Mouse (Mus musculus) hindbrain, embryonic 15.5 days (tissue): ENCODE results near the gene Igf1r. TPM values are rescaled to one million over a fixed set of nuclear protein-coding genes. Genes with fewer than 3 reads are reported as not detected.

Experiments used
- ATAC-seq: fragments of 200-750 bp; cut with Nextera tagmentation; 2 replicates; pipeline ENCODE4 v1.8.0; 2017; ENCODE audit warnings: low read depth, moderate number of reproducible peaks, moderate TSS enrichment; ENCODE audit not compliant: low FRiP score
- H3K27ac ChIP-seq: fragments of 300-500 bp; sonication (generic); replicated peaks from 2 replicates; pipeline ENCODE4 v1.5.1; 2015; ENCODE audit warnings: mild to moderate bottlenecking, inconsistent platforms
- H3K27me3 ChIP-seq: fragments of 300-500 bp; sonication (generic); 2 replicates; pipeline ENCODE4 v1.6.1; 2015; ENCODE audit warnings: control low read depth, inconsistent platforms
- H3K36me3 ChIP-seq: fragments of 300-500 bp; sonication (generic); 2 replicates; pipeline ENCODE4 v1.6.1; 2015; ENCODE audit warnings: control low read depth, inconsistent platforms
- H3K4me1 ChIP-seq: fragments of 300-500 bp; sonication (generic); replicated peaks from 2 replicates; pipeline ENCODE4 v1.6.1; 2015; ENCODE audit warnings: control low read depth, inconsistent platforms
- H3K4me2 ChIP-seq: fragments of 300-500 bp; sonication (generic); 2 replicates; pipeline ENCODE4 v1.6.1; 2015; ENCODE audit warnings: moderate library complexity, mild to moderate bottlenecking, inconsistent platforms
- H3K4me3 ChIP-seq: fragments of 300-500 bp; sonication (generic); 2 replicates; pipeline ENCODE4 v1.5.1; 2015; ENCODE audit warnings: mild to moderate bottlenecking, inconsistent platforms
- H3K9ac ChIP-seq: fragments of 300-500 bp; sonication (generic); 2 replicates; pipeline ENCODE4 v1.6.1; 2015; ENCODE audit warnings: inconsistent platforms
- H3K9me3 ChIP-seq: fragments of 300-500 bp; sonication (generic); 2 replicates; pipeline ENCODE4 v1.6.1; 2016; ENCODE audit warnings: control low read depth, inconsistent platforms
- WGBS: fragments of 180-500 bp; shearing (Covaris S2); methylation state at CpG from one replicate; pipeline ENCODE4 v1.1.7; 2015; 5-methylcytosine and 5-hydroxymethylcytosine counted together
- polyA plus RNA-seq: library from polyadenylated mRNA; unstranded; fragments of >200 nt; fragmentation: Nextera tagmentation; extraction: Ambion mirVana; gene quantifications from 2 replicates; pipeline ENCODE4 v1.2.1, GENCODE M21; 2015

Gene Igf1r
- polyA plus RNA-seq, 1 experiment from 2014 or later: 22.8 TPM

DNA sequence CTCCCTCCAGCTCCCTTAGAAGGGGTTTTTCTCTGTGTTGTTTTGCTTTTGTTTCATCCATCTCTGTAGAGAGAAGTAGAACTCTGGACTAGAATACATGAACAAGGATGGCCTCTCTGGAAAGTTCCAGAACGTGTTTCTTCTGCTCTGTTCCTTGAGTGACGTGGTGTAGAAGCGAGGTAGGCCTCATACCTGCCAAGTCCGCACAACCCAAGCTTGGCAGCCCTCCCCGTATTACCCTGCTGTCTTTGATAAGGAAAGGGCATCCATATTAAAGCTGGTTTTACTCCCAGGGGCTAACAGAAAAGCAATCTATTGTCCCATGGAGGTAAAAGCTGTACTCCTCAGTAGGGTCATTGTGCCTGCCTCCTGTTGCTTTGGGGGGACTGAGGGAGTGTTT is 164.9 kb downstream of the Igf1r start:
- WGBS: 69% methylated on average over 5 of the region's 5 CpGs
- peaks cover 7% of the 10 kb centered on the region; the same call in 1 of the 2 replicates for H3K4me1 ChIP-seq
- H3K4me3 ChIP-seq: no peak overlapping the region
- H3K9me3 ChIP-seq: no peaks in the 10 kb centered on the region
- no peaks in the 10 kb centered on the region for H3K27me3 ChIP-seq
- H3K27ac ChIP-seq: no peak overlapping the region
- no peaks in the 10 kb centered on the region for H3K36me3 ChIP-seq
- H3K4me2 ChIP-seq: no peak overlapping the region
- no peak overlapping the region for H3K9ac ChIP-seq
- ATAC-seq: no peak

DNA sequence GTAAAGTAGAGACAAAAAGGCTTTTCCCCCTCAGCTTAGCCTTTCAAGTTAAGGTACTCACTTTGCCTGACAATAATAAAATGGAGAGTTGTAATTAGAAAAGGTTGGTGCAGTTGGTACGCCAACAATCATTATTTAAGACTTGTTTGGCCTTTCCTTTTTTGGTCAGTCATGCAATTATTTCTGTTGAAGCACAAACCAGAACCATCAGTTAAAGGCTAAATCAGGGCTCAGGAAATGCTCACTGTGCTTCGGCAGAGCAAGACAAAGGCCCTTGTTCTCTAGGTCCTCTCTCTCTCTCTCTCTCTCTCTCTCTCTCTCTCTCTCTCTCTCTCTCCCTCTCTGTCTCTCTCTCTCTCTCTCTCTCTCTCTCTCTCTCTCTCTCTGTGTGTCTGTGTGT is 165.4 kb downstream of the Igf1r start:
- H3K27me3 ChIP-seq: no peaks in the 10 kb centered on the region
- peaks cover 7% of the 10 kb centered on the region; the same call in 1 of the 2 replicates for H3K4me1 ChIP-seq
- 33% methylated on average over 2 of the region's 2 CpGs for WGBS
- no peaks in the 10 kb centered on the region for H3K9me3 ChIP-seq
- H3K27ac ChIP-seq: no peak overlapping the region
- H3K9ac ChIP-seq: no peak overlapping the region
- H3K4me2 ChIP-seq: no peak overlapping the region
- no peaks in the 10 kb centered on the region for H3K36me3 ChIP-seq
- H3K4me3 ChIP-seq: no peak overlapping the region
- ATAC-seq: no peak

DNA sequence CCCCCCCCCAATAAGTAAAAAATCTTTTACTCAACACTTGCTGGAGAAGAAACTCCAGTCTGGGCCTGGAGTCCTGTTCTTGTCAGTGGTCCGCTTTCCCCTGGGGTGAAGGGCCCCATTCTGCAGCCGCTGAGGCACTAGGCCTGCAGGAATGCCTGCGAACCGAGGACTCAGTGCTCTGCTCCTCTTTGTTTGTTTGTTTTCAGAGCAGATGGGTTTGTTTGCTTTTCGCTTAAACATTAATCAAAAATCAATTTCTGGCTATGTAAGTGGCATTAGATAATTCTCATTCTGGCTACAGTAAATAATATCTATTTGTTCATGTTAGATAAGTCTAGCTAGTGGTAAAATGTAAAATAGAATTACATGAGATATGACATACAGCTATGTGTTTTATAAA is 167.0 kb downstream of the Igf1r start:
- Histone ChIP-seq H3K4me1 (peaks cover 7% of the 10 kb centered on the region; the same call in 1 of the 2 replicates), H3K4me2 (no peak overlapping the region), H3K27ac (no peak overlapping the region), H3K36me3 (no peaks in the 10 kb centered on the region), H3K27me3 (no peaks in the 10 kb centered on the region), H3K9ac (no peak overlapping the region), H3K4me3 (no peak overlapping the region), H3K9me3 (no peaks in the 10 kb centered on the region)
- ATAC-seq: no peak
- 59% methylated on average over 5 of the region's 5 CpGs for WGBS

DNA sequence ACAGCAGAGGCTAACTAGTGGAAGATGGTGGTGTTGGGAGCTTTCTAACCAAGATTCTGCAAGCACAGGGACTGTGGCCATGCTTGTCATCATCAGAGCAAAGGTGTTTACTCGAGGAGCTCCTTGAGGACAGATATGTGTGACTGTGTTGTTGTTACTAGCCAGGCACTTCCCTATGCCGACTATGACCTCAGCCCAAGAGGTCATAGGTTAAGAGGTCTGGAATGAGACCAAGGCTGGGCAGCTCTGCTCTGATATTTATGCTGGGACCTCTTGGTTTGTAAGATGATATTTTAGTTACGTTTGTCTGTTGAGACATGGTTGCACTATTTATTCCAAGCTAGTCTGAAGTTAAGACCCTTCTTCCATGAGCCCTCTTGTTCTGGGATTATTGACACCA is 169.8 kb downstream of the Igf1r start:
- H3K36me3 ChIP-seq: no peaks in the 10 kb centered on the region
- peaks cover 14% of the 10 kb centered on the region for H3K4me1 ChIP-seq
- H3K4me3 ChIP-seq: no peak overlapping the region
- no peak overlapping the region for H3K4me2 ChIP-seq
- H3K9me3 ChIP-seq: no peaks in the 10 kb centered on the region
- H3K27ac ChIP-seq: no peak overlapping the region
- no peak overlapping the region for H3K9ac ChIP-seq
- ATAC-seq: no peak
- no peaks in the 10 kb centered on the region for H3K27me3 ChIP-seq
- WGBS: 79% methylated on average over 3 of the region's 3 CpGs

DNA sequence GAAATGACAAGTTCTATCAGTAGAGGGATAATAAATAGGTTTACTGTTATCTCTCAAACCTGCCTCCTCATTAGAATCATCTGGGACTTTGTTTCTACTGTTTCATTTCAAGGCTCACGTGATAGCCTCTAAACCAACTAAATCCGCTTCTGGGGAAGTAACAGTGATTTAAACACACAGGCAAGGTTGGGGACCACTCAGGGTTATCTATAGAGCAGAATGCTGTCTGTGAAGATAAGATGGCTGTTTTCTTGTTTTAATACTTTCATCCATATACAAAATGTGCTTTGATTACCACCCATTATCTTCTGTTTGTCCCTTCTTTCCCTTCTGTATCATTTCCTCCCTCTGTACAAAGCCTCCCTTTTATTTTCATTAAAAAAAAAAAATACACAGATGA is 172.7 kb downstream of the Igf1r start:
- Histone ChIP-seq H3K4me1 (peaks cover 23% of the 10 kb centered on the region), H3K27me3 (no peaks in the 10 kb centered on the region), H3K4me3 (no peak overlapping the region), H3K27ac (no peak overlapping the region), H3K9me3 (no peaks in the 10 kb centered on the region), H3K36me3 (no peaks in the 10 kb centered on the region), H3K9ac (no peak overlapping the region), H3K4me2 (no peak overlapping the region)
- 70% methylated on average over 2 of the region's 2 CpGs for WGBS
- no peak for ATAC-seq

DNA sequence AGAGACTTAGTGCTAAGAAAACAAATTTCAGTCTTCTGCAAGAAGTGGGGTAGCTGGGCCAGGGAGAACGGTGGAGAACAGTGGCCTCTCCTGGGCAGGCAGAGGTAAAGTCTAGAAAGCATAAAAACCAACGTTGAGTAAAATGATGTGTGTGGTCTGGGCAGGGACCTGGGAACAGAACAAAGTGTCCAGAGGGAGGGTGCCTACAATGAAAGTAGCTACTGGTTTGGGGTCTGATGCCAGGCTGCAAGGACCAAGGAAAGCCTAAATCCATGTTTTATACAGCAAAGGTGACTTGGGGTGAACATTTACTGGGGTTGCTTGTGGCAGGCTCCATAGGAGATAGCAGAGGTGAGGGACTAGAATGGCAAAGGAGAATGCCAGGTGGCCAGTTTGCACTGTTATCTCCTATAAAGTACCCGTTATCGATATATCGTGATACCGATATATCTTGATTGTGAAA is 175.2 kb downstream of the Igf1r start:
- 33% methylated on average over 6 of the region's 6 CpGs for WGBS
- H3K36me3 ChIP-seq: no peaks in the 10 kb centered on the region
- no peak for ATAC-seq
- H3K27me3 ChIP-seq: no peaks in the 10 kb centered on the region
- H3K4me2 ChIP-seq: peak overlapping the region; percentile 84
- peaks cover 45% of the 10 kb centered on the region for H3K4me1 ChIP-seq
- peak overlapping the region; percentile 56 for H3K4me3 ChIP-seq
- H3K27ac ChIP-seq: peak overlapping the region; percentile 95
- peak overlapping the region; percentile 64; the same call in 1 of the 2 replicates for H3K9ac ChIP-seq
- no peaks in the 10 kb centered on the region for H3K9me3 ChIP-seq

DNA sequence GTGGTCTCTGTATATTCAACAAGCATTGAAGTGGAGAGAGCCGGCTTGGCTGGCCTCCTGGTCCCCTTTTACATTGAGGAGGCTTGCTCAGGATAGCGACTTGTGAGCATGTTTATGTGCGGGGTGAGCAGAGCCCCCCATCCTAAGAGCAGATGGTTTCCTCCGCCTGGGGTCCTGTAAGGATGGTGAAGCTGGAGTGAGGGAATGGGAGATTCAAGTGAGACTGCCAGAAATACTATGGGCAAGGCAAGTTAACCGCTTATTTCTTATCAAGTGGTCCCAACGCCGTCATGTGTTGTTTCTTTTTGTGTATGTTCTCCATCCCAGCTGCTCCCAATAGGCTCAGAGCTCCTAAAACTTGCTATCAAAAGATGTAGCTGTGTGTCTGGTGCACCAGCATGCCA is 175.6 kb downstream of the Igf1r start:
- Histone ChIP-seq H3K4me2 (peak overlapping the region; percentile 84), H3K27ac (peak overlapping the region; percentile 95), H3K9me3 (no peaks in the 10 kb centered on the region), H3K4me1 (peaks cover 48% of the 10 kb centered on the region), H3K4me3 (peak overlapping the region; percentile 56), H3K27me3 (no peaks in the 10 kb centered on the region), H3K36me3 (no peaks in the 10 kb centered on the region), H3K9ac (peak overlapping the region; percentile 64)
- 9% methylated on average over 7 of the region's 7 CpGs for WGBS
- ATAC-seq: no peak

DNA sequence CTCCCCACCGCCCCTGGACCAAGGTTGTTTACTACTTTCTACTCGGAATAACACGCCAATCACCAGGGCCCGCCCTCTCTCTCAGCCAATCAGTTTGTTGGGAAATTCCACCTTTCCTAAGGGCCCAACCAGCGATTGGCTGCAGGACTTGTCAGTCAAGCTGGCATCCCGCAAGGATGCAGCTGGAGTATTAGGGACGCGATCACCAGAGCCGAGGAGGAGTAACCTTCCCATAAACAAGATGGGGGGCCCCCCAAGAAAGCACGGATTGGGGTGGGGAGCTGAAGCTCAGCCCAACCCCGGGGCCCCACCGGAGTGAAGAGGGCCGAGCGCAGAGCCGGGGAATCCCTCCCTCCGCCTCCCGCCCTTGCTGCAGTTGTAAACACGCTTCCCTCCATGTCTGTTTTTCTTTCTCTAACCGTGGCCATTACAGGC is 176.5 kb downstream of the Igf1r start:
- Histone ChIP-seq H3K4me3 (peak overlapping the region; percentile 56), H3K9ac (peak overlapping the region; percentile 64), H3K27me3 (no peaks in the 10 kb centered on the region), H3K27ac (peak overlapping the region; percentile 95), H3K4me2 (peak overlapping the region; percentile 84), H3K4me1 (peaks cover 52% of the 10 kb centered on the region), H3K36me3 (no peaks in the 10 kb centered on the region), H3K9me3 (no peaks in the 10 kb centered on the region)
- peak; percentile 96 for ATAC-seq
- 0% methylated on average over 19 of the region's 19 CpGs for WGBS

DNA sequence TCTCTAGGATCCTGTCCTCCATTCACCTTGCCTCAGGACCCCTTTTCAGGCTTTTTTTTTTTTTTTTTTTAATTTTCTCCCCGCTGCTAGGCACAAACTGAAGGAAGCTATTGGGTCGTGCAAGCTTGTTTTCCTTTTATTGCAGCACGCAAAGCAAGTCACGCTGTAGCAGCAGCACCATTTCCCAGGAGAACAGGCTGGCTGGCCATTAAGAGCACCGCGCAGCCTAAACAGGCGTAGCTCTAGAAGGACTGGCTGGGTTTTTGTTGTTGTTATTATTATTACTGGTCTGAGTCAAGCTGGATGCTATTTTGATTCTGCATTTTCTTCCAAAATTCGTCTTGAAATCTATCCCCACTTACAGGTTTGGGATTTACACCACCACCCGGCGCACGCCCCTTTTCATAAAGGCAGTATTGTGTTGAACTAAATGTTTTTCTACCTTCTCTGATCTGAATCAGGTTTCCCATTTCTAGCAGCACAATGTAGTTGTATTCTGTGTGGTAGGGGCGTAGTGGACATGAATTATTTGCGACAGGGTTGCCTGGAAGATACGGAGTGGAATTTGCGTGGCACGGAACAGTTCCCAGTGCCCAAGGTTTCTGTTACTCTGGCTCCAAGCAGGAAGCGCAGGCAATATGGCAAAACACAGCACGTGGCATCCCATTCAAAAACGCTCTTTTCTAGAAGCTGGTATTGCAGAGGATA is 177.1 kb downstream of the Igf1r start:
- H3K4me1 ChIP-seq: peaks cover 52% of the 10 kb centered on the region
- H3K36me3 ChIP-seq: no peaks in the 10 kb centered on the region
- whole genome bisulfite sequencing: under 1% methylated on average over 19 of the region's 19 CpGs
- H3K4me3 ChIP-seq: peak overlapping the region; percentile 56
- peak overlapping the region; percentile 84 for H3K4me2 ChIP-seq
- H3K27me3 ChIP-seq: no peaks in the 10 kb centered on the region
- peak; percentile 58 for ATAC-seq
- H3K27ac ChIP-seq: peak overlapping the region; percentile 95
- H3K9ac ChIP-seq: peak overlapping the region; percentile 64
- H3K9me3 ChIP-seq: no peaks in the 10 kb centered on the region

DNA sequence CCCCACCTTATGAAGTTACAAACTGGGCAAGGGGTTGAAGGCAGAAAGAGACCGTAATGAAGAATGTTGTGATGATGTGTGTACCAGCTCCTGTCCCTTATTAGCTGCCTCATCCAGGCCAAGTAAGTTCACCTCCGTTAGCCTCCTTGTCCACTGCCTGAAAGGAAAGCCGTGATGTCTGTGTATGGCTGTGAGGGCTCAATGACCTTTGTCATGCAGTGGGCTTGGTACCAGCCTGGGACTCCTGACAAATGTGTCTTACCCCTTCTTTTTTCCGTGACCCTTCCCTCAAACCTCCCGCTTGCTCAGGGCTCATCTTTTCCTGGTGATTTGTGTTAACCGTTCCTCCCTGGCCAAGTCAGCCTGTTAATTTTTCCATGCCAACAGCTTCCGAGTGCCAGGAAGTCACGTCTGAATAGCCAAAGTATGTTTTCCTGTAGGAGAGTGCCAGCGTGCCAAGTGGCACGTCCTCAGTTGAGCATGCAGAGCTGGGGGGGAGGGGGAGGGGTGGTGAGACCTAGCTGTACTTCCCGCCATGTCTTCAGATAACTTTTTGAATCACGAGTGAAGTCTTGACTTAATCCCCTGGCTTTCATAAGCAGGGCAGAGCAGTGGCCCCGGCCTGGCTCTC is 178.4 kb downstream of the Igf1r start:
- no peak overlapping the region for H3K4me2 ChIP-seq
- H3K36me3 ChIP-seq: no peaks in the 10 kb centered on the region
- no peak overlapping the region for H3K27ac ChIP-seq
- no peaks in the 10 kb centered on the region for H3K27me3 ChIP-seq
- H3K9ac ChIP-seq: no peak overlapping the region
- no peak overlapping the region for H3K4me3 ChIP-seq
- peaks cover 49% of the 10 kb centered on the region for H3K4me1 ChIP-seq
- no peaks in the 10 kb centered on the region for H3K9me3 ChIP-seq
- no peak for ATAC-seq
- WGBS: 55% methylated on average over 13 of the region's 13 CpGs

DNA sequence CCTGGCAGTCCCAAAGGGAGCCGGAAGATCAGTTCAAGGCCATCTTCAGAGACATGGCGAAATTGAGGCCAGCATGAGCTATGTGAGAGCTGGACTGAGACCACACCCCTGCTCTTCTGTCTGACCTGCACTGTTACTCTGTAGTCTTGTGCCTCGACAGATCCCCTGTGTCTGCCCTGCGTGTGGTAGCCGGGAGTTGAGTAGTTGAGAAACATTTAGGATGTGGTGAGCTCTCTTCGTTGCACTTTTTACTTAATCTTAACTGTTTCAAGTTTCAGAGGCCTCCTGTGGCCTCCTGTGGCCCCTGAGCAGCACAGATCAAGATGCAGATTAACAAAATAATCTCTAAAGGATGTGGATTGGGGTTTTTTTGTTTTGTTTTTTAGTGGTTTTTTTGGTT is 181.1 kb downstream of the Igf1r start:
- Histone ChIP-seq H3K9me3 (no peaks in the 10 kb centered on the region), H3K27me3 (no peaks in the 10 kb centered on the region), H3K4me1 (peaks cover 32% of the 10 kb centered on the region), H3K27ac (no peak overlapping the region), H3K9ac (no peak overlapping the region), H3K36me3 (no peaks in the 10 kb centered on the region), H3K4me2 (no peak overlapping the region), H3K4me3 (no peak overlapping the region)
- 47% methylated on average over 6 of the region's 6 CpGs for WGBS
- ATAC-seq: no peak

DNA sequence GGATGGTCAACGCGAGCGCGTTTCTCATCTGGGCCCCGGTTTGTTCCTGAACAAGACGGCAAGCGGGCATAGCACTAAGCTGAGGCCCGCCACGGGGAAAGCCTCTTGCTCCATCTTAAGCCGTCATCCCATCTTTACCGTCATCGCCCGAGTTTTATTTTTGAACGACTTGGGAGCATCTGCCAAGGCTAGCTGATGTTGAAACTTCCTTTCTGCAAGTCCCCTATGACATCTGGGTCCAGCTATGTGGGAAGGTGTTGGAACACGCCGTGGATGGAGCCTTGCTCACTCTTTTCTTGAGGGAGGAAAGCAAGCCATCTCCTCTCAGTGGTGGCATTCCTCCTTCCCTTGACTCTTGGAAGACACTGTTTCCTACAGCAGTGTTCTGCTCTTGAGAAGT is 182.3 kb downstream of the Igf1r start:
- no peaks in the 10 kb centered on the region for H3K36me3 ChIP-seq
- ATAC-seq: no peak
- no peak overlapping the region for H3K9ac ChIP-seq
- no peak overlapping the region for H3K4me2 ChIP-seq
- H3K27me3 ChIP-seq: no peaks in the 10 kb centered on the region
- H3K4me1 ChIP-seq: peaks cover 32% of the 10 kb centered on the region
- no peak overlapping the region for H3K4me3 ChIP-seq
- H3K9me3 ChIP-seq: no peaks in the 10 kb centered on the region
- WGBS: 91% methylated on average over 16 of the region's 16 CpGs
- H3K27ac ChIP-seq: no peak overlapping the region
